Mouse (Mus musculus) mesoderm, embryonic 11.5 days (tissue): ENCODE results near the gene Sgsm3.
"Not testable (repeated sequence)": the region's sequence is repeated elsewhere in the genome, so short reads cannot be mapped to it uniquely, and the experiment has no call there.

Experiments
- DNase-seq: peaks from one replicate; pipeline ENCODE4 v3.0.0-alpha.2; 2012; ENCODE audit warnings: low read depth, low spot score

Gene Sgsm3

GRCm38 (mm10) chr15:80977620-80978334 lies at the start of gene Sgsm3:
Sgsm3 (plus strand) TSS chr15:80977765.
- peak; percentile 87 for DNase-seq

- DNase-seq: no peak
Observed at GRCm38 (mm10) chr15:80928811-80929355, 48.7 kb upstream of the Sgsm3 start.

- peak; percentile 61 for DNase-seq
Observed at GRCm38 (mm10) chr15:80930048-80930571, 47.5 kb upstream of the Sgsm3 start.

GRCm38 (mm10) chr15:80930676-80931320 lies 46.8 kb upstream of the Sgsm3 start:
- not testable (repeated sequence) for DNase-seq

GRCm38 (mm10) chr15:80931345-80931960 lies 46.1 kb upstream of the Sgsm3 start:
- no peak for DNase-seq

- no peak for DNase-seq
Observed at GRCm38 (mm10) chr15:80934841-80935240, 42.7 kb upstream of the Sgsm3 start.

GRCm38 (mm10) chr15:80936686-80937085 lies 40.9 kb upstream of the Sgsm3 start:
- DNase-seq: no peak

- DNase-seq: no peak
Observed at GRCm38 (mm10) chr15:80938615-80939014, 39.0 kb upstream of the Sgsm3 start.

- no peak for DNase-seq
Observed at GRCm38 (mm10) chr15:80939401-80939800, 38.2 kb upstream of the Sgsm3 start.

GRCm38 (mm10) chr15:80941468-80942040 lies 36.0 kb upstream of the Sgsm3 start:
- no peak for DNase-seq

- DNase-seq: no peak
Observed at GRCm38 (mm10) chr15:80945851-80946250, 31.7 kb upstream of the Sgsm3 start.

GRCm38 (mm10) chr15:80948145-80949135 lies 29.1 kb upstream of the Sgsm3 start, which contains the start of gene Adsl:
Adsl (plus strand) TSS chr15:80948490.
- DNase-seq: peak; percentile 91

- DNase-seq: no peak
Observed at GRCm38 (mm10) chr15:80949431-80949830, 28.1 kb upstream of the Sgsm3 start.

- DNase-seq: no peak
Observed at GRCm38 (mm10) chr15:80950055-80950454, 27.5 kb upstream of the Sgsm3 start.

- no peak for DNase-seq
Observed at GRCm38 (mm10) chr15:80953971-80954370, 23.6 kb upstream of the Sgsm3 start.

- no peak for DNase-seq
Observed at GRCm38 (mm10) chr15:80954861-80955260, 22.7 kb upstream of the Sgsm3 start.

- DNase-seq: no peak
Observed at GRCm38 (mm10) chr15:80955836-80956438, 21.6 kb upstream of the Sgsm3 start.

GRCm38 (mm10) chr15:80969371-80969770 lies 8.2 kb upstream of the Sgsm3 start:
- no peak for DNase-seq

- DNase-seq: no peak
Observed at GRCm38 (mm10) chr15:80974311-80974710, 3.3 kb upstream of the Sgsm3 start.

- no peak for DNase-seq
Observed at GRCm38 (mm10) chr15:80975666-80976065, 1.9 kb upstream of the Sgsm3 start.
